Mouse (Mus musculus) cerebellum, adult 9-11 months (tissue): ENCODE measurements around the gene 3110082I17Rik.

Experiments used
- DNase-seq: peaks from one replicate; pipeline ENCODE4 v3.0.0; 2022

3110082I17Rik gene

DNA sequence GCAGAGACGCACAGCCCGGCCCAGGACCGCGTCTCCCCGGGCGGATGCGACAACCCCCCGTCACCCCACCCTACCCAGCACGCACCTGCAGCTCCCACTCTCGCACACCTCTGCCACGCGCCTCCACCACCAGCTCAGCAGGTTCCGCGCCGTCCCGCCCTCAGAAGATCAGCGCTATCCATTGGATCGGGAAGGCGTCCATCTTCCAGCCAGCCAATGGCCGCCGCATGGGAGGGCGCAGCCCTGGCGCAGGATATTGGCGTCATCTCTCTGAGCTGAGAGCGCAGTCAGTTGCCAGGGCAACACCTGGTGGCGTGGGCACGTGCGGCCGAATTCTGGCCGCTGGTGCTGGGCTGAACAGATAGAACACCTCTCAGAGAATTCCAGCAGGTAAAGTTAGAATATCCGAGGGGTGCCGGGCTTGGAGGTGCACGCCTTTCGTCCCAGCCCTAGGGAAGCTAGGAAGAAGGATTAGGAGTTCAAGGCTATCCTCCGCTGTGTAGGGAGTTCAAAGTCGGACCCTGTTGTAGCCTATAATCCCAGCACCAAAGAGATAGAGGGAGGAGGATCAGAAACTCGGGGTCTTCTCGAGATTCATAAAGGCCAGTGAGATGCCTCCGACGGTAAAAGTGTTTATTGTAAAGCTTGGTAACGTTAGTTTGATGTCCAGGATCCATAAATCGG lies at the start of gene 3110082I17Rik:
Gene 3110082I17Rik, minus strand, starts transcription at position 144 of the 684 bp plus-strand sequence.
- peak; percentile 97 for DNase-seq

DNA sequence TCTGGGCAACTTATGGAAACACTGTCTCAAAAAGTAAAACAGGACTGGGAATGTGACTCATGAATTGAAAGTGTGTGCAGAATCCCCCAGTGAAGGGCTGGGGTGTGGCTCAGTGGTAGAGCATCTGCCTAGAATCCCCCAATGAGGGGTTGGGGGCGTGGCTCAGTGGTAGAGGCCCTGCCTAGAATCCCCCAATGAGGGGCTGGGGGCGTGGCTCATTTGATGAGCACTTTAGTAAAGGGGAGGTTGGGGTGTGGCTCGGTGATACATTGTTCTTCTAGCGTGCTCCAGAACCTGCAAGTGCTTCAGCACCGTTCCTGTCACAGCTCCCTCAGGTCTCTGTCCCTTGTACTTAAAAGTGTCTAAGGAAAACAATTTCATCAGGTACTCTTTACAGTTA lies 45.9 kb upstream of the 3110082I17Rik start:
- DNase-seq: no peak

DNA sequence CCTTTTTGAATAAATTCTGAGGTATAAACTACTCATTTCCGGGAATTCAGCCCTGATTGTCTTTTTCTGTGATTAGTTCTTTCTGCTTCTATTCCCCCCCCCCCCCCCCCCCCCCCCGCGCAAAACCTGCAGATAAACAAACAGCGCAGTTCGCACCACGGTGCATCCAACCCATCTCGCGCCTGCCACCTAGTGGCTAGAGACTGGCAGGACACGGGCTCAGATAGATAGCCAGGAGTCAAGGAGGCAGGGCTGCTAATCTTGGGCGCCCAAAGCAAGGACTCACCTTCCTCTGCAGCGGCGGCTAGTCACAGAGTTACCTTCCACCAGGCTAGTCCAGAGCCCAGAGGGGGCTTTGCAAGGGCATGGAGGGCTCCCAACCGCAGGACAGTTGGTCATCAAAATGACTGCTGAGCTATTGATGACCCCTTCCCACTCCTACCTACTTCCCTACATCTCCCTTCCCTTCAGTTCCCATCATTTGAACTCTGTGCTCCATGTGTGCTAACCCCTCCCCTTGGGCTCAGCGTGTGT lies 44.8 kb upstream of the 3110082I17Rik start:
- peak; percentile 84 for DNase-seq

DNA sequence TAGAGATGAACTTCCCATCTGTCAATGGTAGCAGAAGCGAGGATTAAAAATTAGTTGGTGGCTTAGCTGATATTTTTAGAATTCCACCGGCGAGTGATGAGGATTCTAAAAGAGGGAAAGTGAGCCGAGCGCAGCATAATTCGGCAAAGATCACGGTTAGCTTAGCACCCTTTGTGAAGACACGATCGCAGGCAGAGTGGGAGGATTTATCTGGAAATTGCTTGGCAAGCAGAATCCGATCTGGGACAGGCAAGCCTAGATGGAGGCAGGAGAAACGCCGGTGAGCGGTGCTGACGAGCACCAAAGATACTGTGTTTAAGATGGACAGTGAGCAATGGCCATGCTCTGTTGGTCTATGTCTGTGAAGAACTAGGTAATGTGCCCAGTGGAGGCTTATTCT lies 42.0 kb upstream of the 3110082I17Rik start:
- no peak for DNase-seq

DNA sequence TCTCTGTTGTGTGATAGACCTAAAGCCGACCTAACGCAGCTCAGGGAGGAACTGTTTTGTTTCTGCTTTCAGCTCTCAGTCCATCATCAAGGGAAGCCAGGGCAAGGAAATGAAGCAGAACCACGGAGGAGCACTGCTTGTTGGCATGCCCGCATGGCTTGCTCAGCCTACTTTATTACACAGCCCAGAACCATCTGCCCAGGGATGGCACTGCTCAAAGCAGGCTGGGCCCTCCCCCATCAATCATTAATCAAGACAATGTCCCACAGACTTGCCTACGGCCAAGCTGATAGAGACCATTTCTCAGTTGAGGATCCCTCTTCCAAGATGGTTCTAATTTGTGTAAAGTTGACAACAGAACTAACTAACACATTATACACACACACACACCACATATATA lies 38.5 kb upstream of the 3110082I17Rik start:
- no peak for DNase-seq

DNA sequence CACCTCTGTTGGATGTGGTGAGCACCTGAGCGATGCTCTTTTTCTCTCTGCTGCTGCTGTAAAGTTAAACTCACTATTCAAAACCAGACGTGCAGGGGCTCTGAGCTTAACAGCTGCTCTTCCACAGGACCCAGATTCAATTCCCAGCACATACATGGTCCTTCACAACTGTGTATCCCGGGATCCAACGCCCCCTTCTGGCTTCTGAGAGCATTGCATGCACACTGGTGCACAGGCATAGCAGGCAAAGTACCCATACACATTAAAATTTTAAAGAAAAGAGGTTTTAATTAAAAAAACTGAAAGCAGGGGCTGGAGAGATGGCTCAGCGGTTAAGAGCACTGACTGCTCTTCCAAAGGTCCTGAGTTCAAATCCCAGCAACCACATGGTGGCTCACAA lies 36.6 kb upstream of the 3110082I17Rik start:
- DNase-seq: no peak

DNA sequence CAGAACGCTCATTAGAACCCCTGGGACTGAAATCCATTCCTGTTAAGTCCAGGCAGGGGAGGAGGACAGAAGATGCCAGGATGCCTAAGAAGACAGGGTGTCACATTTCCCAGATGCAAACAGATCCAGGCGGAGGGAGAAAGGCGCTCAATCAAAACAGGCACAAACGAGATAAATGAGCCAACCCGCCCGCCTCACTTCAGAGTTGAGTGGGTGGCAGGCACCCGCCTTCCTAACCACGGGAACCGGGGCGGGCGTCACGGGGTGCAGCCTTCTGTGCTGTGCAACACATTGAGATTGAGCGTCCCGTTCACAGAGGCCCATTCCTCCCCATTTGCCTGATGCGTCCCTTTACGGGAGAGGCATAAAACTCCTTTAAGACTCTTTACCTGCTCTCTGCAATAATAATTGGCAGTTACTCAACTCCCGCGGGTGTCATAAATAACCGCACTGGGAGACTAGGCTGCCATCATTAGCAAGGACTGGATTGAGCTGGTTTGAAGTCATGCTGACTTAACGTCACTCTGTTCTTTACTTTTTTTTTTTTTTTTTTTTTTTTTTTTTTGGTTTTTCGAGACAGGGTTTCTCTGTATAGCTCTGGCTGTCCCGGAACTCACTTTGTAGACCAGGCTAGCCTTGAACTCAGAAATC lies 34.8 kb upstream of the 3110082I17Rik start:
- no peak for DNase-seq

DNA sequence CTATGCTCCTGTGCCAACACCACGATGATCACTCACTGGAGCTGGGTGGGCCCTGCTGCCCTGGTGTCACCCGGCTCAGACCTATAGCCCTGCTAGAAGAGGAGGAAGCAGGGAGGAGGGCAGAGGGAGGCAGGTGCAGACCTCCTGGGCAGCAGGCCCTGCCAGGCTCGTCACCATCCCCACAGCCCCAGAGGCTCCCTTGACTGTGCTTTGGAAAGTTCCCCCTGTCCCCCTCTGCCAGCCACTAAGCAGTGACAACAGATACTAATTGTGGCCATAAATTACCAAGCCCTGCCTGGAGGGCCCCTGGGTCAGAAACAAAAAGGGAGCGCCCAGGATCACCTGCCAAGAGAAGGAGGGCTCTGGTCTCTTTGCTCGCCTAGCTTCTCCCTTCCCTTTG lies 33.4 kb upstream of the 3110082I17Rik start:
- DNase-seq: no peak

DNA sequence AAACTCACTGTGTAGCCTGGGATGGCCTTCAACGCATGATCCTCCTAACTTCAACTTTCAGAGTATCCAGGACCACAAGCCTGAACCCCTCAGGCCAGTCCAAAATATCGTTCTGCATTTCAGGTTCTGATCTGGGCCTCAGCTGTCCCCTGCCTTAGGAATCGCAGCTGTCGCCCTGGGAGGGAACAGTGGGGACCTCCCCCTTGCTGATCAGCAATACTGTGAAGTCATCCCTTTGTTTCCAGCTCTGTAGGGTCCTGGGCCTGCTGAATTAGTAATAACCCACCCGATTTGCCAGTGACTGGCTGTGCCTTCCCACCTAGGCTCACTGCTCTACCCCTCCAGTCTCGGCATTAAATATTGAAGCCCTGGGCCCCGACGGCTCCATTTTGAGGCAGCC lies 31.0 kb upstream of the 3110082I17Rik start:
- DNase-seq: no peak

DNA sequence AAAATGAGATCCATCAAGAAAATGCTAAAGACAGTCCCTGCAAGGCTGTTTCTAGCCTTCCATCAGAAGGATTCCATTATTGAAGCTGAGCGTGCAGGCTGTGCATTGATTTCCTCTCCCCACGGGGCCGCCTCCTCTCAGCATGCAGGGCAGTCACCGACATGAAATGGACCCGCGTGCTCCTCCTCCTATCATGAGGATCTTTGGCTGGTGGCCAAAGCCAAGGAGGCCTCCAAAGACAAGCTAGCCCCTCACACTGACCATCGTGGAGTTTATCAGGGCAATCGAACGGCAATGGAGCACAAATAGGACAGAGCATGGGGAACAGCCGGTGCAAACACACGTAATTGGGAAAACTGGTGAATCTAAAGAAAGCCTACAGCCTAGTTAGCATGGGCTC lies 29.8 kb upstream of the 3110082I17Rik start:
- no peak for DNase-seq

DNA sequence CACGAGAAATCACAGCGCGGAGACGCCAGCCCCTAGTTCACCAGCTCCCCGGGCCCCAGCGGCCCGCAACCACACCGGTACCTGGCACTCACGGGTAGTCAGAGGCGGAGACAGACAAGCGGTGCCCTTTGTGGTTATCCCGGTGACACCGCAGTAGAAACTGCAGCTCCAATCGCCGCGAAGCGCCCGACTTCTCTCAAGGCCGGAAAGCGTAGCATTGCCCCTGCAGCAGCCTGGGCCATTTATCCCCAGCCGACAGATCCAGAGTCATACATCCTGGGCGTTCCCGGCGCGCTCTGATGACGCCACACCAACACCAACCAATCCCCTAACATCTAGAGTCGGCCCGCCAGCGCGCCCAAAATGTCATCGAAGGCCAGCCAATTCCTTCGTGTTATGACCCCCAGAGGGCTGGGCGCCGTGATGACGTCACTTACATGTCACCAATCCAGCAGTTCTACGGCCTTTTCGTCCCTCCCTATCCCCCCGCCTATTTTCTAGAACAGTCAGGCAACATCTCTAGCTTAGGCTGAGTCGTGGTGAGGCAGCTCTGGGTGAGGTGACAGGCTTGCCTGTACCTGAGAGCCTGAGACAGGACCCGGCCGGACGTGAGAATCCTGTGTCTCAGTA lies 24.0 kb upstream of the 3110082I17Rik start, which contains the start of gene Zfand2a:
Gene Zfand2a, minus strand, starts transcription at position 365 of the 630 bp plus-strand sequence.
- DNase-seq: peak; percentile 100

DNA sequence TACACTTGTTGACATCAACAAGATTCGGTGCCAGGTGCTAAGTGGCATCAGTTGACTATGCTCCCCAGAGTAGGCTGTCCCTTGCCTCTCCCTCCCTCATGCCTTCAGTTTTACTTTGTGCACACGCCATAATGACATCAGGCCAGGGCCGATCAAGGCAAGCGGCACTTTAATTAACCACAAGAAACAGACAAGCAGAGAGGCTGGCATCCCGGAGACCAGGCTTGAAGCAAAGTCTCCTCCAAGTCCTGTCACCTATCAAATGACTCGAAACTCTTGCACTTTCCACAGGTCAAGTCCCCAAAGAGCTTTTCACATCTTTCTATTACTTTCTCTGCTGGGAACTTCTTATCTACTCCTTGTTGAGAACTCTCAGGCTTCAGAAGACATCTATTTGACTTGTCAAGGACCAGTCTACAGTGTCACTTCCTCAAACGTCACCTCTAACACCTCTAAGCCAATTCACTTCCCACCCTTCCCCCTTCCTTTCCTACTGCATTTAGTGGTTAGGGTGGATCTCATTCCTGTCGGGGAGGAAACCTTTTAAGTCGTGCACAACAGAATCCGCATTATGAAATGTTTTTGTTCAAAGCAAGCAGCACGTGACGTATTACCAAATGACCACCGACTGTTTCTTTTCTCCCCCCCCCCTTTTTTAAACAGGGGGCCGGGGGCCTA lies 23.0 kb upstream of the 3110082I17Rik start:
- no peak for DNase-seq

DNA sequence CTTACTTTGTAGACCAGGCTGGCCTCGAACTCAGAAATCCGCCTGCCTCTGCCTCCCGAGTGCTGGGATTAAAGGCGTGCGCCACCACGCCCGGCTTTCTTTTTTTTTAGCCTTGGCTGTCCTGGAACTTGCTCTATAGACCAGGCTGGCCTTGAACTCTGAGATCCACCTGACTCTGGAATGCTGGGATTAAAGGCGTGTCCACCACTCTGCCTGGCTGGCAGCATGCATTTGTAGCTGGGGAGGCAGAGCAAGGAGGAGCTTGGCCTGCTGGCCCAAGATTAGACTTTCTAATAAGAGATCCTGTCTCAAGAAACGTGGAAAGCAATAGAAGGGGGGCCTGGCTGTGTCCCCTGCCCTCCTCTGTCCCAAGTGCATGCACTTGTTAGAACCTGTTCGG lies 20.1 kb upstream of the 3110082I17Rik start:
- DNase-seq: no peak

DNA sequence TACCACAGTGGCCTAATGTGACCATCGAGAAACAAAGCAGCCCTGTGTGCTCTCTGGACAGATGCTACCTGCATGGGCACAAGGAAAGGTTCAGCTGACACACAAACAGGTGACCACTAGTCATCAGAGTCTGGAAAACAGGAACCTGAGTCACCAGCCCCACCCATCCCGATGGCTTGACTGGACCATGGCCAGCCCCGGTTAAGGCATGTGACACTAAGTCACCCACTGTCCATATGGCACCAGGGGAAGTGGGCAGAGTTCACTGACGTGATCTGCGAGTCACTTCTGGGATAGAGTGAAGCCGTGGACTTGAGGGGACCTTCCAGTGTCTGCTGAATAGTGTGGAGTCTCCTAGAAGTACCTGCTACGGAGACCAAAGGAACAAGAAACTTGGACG lies 18.8 kb upstream of the 3110082I17Rik start:
- peak; percentile 37 for DNase-seq

DNA sequence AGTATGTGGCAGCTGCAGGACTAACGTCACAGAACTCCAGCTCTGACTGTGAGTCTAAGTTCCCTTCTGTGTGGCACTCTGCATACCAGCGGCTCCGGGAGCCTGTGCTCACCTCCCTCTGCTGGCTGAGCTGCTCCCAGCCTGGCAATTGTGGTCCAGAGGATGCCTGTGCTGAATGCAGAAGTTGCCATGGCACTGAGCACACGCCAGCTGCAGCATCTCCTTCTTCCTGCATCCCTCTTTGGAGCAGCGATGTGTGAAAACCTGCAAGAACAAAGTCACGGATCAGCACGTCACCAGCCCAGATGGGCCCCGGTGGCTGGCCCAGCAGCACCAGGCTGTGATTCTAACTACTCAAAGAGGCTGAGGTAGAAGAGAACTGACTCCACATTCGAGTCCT lies 14.4 kb upstream of the 3110082I17Rik start:
- DNase-seq: no peak

DNA sequence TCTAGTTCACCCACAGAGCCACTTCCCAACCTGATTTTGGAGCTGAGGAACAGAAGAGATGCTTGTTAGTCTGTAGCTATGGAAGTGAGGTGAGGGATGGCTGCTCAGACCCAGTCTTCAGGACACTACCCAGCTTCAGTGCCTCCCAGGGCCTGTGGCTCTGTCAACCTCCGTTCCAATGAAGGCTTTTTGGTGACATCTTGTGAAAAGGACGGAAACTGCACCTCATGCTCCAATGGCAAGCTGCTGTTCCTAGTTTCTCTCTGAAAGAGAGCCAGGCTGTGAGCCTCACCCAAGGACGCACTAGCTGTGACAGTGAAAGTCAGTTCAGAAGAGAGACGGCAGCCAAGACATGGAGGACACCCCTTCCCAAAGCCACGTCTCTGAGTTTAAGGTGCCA lies 7.7 kb upstream of the 3110082I17Rik start:
- DNase-seq: peak; percentile 50

DNA sequence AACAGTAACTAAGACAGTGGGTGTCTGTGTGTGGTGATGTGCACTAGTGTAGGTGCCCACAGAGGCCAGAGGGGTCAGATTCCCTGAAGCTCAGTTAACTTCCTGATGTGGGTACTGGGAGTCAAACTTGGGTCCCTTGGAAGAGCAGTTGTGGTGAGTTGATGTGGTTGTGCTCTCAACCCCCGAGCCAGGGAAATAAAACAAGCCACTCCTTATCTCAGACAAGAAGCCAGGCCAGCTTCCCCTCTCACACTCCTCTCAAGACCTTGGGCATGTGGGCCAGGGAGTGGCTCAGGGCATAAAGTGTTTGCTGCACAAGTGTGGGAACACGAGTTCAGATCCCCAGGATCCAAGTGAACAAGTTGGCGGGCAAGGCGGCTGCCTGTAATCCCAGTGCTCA lies 6.5 kb upstream of the 3110082I17Rik start:
- no peak for DNase-seq

DNA sequence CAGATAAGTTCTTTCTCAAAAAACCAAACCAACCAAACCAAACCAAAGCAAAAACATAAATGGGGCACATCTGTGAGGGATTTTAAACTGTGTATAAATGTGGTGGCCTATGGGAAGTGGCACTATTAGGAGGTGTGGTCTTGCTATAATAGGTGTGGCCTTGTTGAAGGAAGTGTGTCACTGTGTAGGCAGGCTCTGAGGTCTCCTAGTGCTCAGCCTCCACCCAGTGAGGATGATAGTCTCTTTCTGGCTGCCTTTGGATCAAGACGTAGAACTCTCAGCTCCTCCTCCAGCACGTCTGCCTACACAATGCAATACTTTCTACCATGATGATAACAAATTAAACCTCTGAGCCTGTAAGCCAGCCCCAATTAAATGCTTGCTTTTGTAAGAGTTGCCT lies 6.0 kb upstream of the 3110082I17Rik start:
- DNase-seq: no peak

DNA sequence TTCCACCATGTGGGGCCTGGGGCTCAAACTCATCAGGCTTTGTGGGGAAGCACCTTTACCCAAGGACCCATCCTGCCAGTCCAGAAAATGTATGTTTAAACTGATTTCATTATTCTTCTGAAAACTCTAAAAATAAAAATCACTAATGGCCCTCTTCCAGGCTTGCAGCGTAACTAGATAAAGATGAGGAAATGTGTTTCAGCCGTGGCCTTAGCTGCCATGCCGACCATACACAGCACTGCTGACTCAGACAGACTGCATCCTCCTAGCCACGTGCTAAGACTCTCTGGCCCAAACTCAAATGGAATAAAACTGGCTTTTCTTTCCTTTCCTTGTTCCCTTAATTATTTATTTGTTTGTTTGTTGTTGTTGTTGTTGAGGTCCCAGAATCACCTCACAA lies 4.5 kb upstream of the 3110082I17Rik start:
- no peak for DNase-seq

DNA sequence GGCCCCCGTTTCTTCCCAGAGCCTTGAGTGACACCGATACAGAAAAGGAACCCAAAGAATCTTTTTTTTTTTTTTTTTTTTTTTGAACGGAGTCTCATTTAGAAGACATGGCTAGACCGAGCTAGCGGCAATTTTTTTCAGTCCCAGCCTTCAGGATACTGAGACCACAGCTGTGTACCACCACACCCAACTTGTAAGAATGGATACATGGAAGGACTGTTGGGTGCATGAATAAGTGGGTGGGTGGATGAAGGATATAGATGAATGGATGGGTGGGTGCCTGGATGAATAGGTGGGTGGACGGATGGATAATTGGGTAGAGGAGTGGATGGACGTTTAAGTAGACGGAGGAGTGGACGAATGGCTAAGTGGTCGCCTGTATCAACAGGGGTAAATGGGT lies 389 bp downstream of the 3110082I17Rik start:
- no peak for DNase-seq

DNA sequence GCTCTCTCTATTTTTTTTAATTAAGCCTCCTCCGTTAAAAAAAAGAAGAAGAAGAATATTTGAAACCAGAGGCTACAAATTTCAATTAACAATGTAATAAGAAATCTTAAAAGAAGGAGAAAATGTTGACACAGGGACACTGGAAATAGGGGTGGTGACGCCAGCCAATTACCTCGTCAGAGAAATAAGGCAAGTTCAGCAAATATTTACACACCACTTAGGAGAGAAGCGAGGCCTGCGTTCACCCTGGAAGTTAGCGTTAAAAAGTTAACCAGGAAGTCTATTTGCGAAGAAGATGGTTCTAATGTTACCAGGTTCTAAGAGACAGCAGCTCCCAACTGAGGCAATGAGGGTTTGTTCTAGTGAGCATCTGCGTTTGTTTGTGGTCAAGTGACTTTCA lies 3.1 kb downstream of the 3110082I17Rik start:
- DNase-seq: no peak

DNA sequence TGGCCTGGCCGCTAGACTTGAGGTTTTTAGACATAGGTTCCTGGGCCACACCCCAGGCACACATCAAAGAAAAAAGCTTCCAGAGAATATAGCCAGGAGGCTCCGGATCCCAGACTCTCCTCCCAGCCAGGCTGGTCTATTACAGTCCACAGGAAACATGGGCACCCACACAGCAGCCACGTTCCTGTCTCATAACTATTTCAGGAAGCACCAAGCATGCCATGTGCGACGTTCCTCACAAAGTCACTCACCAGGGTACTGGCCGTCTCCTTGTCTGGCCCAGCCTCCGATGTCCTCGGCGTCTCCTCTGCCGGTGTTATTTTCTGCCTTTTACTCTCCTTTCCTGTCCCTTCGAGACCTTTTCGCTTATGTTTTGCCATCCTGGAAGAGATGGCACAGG lies 5.2 kb downstream of the 3110082I17Rik start:
- no peak for DNase-seq

DNA sequence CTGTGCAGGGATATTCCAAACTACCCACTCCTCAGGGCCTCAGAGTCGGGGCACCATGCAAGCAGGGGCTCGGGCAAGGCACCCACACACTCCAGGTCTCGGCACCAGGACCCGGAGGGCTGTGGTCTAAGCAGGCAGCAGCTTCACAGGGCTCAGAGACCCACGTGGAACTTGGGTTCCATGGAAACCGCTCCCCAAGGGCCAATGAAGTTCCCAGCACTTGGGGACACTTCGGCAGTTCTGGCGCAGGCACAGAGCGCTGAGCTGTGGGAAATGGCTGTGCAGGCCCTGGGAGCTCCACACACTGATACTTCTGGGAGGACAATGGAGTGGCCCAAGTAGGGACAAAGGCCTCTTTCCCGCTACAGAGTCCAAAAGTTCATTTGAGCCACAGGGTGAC lies 7.3 kb downstream of the 3110082I17Rik start:
- no peak for DNase-seq
